Mouse (Mus musculus) embryo, embryonic 10.5 days (tissue): Measurements from ENCODE around the gene 4933428G20Rik.

Experiments used
- DNase-seq: peaks from one replicate; pipeline ENCODE4 v3.0.0-alpha.2; 2015; ENCODE audit warnings: low spot score

Gene 4933428G20Rik

DNA sequence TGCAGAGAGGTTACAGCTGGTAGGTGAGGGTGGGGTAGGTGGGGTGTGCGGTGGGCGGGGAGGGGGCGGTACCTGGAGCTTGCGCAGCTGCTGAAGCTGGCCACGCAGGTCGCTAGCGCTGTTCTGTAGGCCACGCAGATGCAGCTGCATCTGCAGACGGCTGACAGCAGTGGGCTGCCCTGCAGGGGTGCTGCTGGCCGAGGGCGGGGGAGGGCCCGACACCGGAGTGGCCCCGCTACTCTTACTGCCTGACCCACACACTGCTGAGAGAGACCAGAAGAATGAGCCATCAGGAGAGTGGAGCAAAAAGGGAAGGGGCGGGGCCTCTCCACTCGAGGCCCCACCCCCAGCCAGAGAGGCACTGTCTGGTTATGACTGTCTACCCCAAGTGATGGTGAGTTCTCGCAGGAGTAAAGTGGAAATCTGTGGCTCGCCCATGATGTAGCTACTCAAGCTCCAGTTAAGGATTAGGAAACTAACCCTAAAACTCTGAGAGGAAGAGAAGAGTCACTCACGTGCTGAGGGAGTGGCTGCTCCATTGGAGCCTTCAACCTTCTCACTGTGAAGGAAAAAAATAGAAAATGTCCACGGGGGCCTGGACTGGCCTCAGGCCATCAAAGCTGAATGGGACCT, 32.9 kb upstream of the 4933428G20Rik start:
- DNase-seq, result peak; percentile 67

DNA sequence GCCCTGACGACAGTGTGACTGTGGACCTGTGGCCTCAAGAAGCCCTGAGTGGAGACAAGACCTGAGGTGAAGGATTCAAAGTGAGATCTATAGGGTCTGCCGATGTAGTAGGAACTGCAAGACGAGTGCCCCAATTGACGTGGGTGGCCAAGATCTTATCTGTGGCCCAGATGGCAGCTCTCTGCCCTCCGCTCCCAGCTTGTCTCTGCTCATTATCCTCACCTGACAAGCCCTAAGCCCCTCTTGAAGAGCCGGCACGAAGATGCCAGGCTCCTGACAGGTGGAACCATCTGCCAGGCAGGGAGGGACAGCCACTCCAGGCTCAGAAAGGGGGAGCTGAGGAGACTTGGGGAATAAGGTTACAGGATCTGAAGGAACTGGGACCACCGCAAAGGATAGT, 32.2 kb upstream of the 4933428G20Rik start:
- DNase-seq, result no peak

DNA sequence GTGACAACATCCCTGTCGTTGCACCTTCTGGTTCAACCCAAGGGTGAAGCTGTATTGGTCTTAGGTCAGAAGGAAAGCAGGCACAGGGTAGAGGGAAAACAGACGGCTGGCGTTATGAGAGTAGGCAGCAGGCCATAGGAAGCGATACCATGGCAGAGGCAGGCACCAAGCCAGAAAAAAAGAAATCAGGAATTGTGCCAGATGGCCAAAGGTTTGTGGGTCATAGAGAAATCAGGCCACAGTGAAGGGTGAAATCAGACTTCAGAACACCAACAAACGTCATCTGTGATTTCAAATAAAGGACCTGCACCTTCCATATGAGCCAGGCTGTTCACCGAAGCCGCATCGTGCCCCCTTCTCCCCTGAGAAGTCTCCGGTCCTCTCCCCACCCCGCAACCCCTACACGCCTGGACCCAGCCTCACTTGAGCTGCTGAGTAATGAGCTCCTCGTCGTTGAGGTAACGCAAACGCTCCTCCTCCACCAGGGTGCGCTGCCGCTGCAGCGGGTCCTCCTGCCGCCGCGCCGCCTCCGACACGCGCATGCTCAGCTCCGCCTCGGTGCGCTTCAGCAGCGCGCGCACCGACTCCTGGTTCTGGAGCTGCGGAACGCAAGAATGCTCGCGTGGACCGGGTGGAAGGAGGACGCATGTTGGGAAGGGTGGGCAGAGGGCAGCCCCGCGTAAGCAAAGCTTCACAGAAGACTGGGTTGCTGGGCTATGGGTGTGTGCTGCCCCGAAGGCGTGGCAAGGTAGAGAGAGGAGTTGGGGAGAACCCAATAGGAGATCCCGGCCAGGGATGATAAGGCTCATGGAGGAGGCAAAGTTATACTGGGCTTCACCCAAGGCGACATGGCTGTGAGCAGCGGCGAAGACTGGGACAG, 31.5 kb upstream of the 4933428G20Rik start:
- peak; percentile 93 for DNase-seq

DNA sequence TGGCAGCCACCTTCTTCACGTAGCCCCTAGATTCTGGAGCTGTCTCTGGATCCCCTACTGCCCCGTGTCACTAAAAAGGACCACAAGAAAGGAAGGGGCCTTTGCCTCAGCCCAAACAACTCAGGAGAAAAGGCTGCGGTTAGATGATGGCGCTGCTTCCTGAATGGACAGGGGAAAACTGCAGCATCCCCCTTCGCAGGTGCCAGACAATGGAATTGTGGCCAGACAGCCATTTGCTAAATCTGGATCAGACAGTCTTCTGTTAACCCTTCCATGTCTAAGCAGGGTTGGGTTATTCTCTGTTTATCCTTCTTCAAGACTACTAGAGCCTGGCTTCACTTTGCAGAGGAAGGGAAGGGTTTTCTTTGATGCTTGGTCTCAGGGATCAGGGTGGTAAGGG, 30.8 kb upstream of the 4933428G20Rik start:
- no peak for DNase-seq

DNA sequence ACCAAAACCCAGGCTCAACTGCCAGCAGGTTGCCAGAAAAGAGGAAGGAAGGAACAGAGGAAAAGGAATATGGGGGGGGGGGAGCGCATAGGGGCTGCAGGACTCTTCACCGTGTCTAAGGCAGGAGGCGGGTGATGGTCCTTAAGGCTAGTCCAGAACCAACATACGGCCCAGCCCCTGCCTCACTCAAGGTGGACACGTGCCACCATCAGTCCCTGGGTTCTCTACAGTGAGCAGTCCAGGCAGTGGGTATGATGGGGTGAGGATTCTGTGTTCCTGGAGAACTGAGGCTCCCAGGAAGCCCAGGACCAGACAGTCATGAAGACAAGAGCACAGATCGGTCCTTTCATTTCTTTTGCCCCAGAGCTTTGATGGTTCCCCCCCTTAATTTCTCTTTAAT, 29.9 kb upstream of the 4933428G20Rik start:
- no peak for DNase-seq

DNA sequence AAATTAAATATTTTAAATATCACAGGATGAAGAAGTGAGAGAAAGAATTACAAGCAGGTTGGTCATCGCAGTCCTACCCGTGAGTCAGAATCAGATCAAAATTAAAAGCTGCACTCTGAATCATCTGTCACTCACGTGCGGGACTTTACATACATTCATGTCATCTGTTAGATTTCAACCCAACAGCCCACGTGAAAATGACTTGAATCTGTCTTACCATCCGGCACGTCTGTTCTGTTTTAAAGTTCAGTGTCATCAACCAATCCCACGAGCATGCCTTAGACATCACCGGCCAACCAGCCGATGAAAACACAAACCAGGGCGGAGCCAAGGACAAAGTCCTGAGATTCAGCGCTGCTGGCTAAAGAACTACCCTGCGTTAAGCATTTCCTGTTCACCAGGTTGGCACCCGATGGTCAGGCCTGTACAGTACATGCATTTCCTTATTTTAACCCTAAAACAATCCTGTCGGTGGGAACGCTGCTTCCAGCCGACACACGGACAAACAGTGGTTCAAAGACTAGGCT, 28.2 kb upstream of the 4933428G20Rik start:
- DNase-seq, result no peak

DNA sequence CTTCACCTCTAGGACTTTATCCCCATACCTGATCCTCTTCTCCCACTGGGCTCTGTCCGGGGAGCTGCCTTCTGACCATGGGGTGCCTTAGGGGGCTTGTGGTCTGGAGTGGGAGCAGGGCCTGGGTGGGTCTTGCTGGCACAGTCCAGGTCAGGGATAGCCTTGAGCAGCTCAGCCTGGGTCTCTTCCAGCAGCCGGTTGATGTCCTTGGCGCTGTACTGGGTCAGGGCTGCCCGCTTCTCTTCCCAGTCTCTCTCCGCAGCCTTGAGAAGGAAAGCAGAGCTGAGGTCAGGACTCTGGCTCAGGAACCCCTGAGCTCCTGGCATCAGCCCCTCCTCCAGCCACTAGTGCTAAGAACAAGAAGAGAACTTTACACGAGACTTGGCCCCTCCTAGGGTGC, 25.2 kb upstream of the 4933428G20Rik start:
- DNase-seq, result no peak

DNA sequence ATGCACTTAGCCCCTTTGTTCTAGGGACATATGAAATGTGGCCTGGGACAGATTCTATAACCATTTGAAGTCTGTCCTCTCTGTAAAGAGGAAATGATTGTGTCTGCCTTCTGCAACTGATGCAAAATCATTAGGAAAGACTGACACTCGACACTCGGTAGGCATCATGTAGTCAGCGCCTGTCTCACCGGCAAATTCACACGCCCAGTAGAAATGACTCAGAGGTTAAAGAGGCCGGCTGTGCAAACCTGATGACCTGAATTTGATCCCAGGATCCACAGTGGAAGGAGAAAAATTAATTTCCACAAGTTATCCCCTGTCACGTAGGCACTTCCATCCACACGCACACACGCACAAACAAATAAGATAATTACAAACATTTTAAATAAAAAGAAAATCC, 24.2 kb upstream of the 4933428G20Rik start:
- DNase-seq, result no peak

DNA sequence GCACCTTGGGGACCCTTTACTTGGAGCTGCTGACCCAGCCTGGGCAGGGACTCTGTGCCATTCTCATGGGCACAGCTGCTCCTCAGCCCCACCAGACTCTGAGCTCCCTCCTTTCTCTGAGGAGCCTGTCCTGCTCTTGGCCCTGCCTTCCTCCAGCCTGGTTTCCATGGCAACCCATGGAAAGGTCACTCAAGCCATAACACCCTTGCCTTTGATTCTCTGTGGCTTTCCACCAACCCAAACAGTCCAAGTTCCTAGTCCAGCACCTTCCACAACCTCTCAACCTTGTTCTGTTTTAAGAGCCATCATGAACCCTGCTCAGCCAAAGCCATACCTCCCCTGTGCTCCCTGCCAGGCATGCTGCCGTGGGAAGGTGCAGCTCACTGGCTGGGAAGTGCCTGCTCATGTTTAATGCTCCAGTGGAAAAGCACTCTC, 23.7 kb upstream of the 4933428G20Rik start:
- DNase-seq, result peak; percentile 84

DNA sequence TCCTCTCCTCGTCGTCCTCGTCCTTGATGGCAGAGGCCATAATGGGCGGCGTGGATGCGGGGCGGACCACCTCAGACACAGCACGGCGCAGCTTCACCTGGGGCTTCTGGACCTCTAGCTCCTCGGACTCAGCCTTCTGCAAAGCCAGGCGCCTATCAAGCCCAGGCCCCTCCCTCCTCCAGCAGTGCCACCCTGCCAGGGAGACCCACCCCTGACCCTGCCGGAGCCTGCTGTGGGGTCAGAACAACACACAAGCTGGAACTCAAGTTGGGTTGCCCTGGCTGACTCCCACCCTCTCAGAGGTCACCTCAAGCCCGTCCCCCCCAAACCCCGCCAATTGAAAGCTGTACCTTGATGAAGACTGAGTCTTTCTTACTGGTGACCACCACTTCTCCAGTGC, 23.0 kb upstream of the 4933428G20Rik start:
- DNase-seq, result no peak

DNA sequence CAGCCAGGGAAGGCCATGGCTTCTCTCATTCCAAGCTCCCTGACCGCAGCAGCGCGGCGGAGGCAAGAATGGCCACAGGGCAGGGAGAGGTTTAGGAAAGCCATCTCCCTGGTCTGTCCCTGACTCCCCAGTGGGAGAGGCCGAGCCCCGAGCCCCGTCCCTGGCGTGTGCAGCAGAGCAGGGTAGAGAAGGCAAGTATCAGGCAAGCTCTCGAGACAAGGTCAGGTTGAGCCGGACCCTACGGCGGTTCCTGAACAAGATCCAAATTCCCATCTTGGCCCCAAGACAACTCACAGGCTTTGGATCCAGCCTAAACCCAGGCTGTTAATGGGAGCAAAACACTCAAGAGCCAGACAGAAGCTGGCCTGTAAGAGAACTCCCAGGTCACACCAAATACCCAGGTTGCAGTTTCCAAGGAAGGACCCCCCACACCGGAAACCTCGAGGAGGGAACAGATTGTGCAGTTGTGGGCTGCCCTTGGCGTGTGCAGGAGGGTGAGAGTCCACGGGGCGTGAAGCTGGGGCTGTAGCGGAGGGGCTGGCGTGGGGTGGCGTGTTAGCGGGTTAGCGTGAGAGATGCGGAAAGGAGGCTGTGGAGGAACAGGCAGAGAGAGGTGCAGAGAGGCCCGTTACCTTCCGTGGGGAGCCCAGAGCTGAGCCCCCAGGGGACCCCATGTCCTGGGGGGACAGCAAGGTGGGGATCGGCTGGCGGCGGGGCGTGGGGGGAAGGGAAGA, 21.8 kb upstream of the 4933428G20Rik start:
- DNase-seq, result no peak

DNA sequence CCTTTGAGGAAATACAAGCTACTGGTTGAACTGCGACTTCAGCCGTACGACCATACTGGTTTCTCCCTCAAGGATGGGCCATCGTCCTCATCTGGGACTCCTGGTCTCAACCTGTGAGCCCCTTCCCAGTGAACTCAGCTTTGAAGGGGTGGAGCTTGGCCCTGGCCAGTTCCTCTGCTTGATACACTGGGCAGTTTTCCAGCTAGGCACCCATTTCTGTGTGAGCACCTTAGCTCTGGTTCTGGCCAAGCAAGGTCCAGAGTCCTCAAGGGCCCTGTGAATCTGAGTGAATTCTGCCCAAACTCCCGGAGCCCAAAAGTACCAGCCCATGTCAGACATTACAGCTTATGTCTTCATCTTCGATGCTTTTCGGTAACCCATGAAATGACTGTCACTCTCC, 20.4 kb upstream of the 4933428G20Rik start:
- no peak for DNase-seq

DNA sequence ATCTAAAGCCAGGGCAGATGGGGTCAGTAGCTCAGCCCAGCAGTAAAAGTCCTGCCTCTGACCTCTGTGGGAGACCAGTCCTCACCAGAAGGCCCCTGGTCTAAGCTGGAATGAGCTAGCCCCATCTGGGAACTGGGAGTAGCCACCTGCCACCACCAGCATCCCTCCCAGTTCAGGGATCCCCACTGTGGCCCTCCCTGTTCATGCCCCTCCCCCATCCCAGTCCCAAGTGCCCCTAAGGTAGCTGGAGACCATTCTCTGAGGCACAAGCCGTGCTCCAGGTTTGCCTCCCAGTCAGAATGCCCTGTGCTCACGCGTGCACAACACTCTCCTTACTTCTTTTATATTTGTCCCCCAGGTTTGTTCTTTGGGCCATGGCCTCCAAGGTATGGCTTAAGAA, 12.9 kb upstream of the 4933428G20Rik start:
- DNase-seq, result no peak

DNA sequence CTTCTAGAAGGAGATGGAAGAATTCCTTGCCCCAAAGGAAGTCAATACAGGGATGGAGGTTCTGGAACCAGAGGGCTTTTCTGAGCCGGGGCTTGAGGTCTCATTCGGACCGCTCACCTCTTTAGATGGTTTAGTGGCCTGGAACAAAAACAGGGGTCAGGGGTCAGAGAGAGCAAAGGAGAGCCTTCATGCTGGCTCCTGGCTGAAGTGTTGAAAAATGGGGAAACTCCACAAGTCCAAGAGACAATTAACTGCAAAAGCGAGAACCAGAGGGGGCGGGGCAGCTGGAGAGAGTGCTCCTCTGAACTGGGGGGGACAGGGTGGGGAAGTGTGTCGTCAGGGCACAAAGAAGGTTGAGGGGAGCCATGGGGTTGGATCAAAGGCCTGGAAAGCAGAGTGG, 12.4 kb upstream of the 4933428G20Rik start:
- peak; percentile 51 for DNase-seq

DNA sequence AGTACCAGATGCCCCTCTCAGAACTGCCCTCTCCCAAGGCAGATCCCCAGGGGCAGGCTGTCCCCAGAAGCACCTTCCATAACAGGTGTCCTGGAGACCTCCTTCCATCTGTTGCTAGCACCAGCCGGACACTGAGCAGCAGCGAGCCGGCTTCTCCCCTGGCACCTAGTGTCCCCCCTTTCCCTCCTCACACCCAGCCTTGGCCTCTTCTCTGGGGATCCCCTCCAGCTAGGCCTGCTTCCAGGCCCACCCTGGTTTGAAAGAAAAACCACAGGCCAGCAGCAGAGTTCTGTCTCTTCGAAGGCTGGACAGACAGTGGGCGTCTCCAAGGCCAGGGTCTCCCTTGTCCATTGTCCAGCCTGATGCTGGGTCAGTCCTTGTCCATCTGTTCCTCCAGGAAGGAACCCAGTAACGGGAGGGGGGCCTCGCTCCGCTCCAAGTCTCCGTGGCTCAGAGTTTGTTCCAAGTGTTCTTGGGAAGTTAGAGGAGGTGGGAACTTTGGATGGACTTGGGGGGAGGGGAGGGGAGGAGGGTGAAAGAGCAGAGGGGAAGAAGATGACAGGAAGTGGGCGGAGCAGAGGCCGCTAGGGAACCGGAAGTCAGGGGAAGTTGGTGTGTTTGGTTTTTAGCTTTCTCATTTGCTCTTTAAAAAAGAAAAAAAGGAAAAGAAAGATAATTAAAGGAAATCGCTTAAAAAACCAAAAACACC, 11.7 kb upstream of the 4933428G20Rik start:
- peak; percentile 70 for DNase-seq

DNA sequence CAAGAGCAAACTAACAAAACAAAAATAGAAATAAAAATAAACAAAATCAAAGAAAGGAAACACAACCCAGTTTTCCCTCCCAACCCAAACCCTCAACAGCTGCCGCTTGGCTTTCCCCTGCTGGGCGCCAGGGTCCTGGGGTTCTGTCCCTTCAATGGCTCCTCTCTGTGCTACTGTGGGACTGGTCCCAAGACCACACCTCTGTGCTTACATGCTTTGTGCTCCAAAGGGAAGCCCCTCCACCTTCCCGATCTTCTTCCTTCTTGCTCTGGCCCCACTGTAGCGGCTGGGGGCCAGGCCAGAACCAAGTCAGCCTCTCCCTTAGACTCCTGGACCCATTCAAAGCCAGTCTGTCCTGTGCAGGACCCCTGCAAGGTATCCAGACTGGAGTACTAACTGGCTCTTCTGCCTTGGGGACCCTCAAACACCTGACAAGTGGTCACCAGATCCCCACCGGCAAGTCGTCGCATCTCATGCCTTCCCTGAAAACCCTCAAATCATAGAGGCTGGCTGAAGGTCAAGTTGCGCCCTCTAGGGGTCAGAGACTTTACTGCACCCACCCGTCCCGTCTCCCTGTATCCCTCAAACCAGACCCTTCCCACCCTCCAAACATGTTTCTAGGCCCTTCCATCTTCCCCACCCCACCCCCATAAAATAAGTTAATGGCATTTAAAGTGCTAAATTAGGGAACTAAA, 11.0 kb upstream of the 4933428G20Rik start:
- DNase-seq, result peak; percentile 84

DNA sequence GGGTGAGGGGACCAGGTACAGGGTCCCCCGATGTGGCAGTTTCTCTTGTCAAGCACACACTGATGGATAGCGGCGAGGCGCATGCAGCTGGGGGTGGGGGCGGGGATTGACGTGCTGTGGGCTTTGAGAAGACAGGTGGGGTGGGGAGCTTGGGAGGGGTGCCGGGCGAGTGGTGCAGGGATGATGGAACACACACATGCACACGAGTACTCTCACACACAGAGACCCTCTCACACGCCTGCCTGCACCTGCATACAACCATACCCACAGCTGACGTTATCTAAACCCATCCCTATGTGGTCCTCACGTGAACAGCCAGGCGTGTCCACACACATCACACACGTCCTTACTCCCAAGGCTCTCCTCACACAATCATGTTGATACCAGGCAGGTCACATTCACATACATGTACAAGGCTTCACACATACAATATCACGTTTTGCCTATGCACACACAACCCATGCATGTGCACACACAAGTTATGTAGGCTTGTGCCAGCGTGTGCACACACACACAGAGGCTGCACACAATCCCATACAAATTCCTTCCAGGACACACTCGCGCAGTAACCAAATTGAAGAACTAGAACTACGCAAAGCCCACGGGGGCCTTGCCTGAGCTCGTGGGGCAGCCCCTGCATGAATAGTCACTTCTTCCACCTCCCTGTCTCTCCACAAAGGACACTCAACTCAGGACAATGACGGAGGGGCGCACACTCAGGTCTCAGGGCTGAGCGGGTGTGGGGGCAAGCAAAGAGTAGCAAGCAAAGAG, 9.8 kb upstream of the 4933428G20Rik start:
- no peak for DNase-seq

DNA sequence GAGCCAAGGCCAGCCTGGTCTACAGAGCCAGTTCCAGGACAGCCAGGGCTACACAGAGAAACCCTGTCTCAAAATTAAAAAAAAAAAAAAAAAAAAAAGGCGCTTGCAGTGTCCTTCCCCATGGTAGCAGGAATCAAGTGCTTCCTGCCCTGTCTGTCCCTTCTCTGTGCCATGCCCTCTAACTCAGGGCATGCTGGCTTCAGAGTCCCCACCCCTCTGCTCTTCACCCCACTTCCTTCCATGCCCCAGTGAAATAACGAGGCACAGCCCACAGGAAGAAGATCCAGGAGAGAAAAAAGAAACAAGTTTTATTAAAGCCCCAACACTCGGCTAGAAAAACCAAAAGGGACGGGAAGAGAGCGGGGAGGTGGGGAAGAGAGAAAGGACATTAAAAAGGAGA, 8.9 kb upstream of the 4933428G20Rik start:
- DNase-seq, result no peak

DNA sequence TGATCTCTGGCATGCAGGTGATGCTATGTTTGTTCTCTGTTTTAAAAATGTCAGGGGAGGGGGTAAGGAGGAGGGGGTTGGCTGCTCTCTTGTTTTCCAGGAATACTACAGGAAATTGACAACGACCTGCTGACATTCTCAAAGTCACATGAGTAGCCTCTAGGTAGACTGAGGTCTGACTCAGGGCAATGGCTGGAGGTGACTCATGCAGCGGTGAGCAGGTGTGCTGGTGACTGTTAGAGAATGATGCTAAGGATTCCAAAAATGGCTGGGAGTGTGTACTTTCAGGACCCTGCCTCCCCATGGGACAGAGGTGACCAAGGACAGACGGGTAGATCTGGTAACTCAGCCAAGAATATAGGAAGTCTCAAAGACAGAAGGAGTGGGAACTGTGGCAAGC, 8.1 kb upstream of the 4933428G20Rik start:
- no peak for DNase-seq

DNA sequence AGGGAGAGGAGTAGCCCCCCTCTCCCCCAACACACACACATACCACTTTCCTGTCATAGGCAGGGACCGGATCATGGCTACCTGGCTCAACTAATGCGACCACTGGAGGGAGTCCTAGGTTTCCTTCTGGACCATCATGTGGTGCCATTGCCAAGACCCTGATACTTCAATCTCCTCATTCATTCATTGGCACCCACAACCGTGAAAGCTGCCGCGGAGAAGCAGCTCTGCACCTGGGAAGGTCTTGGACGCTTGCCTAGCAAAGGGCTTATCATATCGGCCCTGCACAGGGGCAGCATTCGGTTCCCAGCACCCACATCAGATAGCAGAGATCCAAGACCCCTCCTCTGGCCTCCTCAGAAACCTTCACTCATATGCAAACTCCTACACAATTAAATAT, 6.2 kb upstream of the 4933428G20Rik start:
- no peak for DNase-seq

DNA sequence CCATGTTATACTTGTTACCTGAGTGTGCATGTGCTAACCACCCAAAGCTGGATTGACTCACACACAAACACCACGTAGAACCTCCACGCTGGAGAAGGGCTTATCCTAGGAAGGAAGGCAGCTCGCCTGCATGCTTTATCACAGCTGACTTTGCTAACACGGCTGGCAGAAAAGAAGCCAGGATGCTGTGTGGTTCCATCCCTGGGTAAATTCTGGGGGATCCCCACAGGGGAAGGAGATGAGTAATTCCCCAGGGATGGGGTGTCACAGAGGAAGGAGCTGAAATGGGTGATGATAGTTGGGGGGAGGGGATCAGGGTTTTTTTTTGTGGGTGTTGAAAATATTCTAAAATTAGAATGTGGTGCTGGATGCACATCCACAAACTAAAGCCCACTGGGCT, 5.6 kb upstream of the 4933428G20Rik start:
- no peak for DNase-seq
